Mouse (Mus musculus): ENCODE results near the gene Dph2. TPM values are rescaled to one million over a fixed set of nuclear protein-coding genes. Genes with fewer than 3 reads are reported as not detected.

Dph2 gene
- polyA plus RNA-seq, 1 experiment from 2014 or later, result 17.9 TPM

GRCm38 (mm10) chr4:117852152-117852868, 39.5 kb downstream of the Dph2 start:
- no peaks in the 10 kb centered on the region; the same call in 1 of the 2 replicates for H3K27me3 ChIP-seq (ENCODE audit: control insufficient read depth, insufficient read depth, low read depth, low read length)
- peak; percentile 10; the same call in 1 of the 2 replicates for ATAC-seq (ENCODE audit: low read depth)
- H3K27ac ChIP-seq (ENCODE audit: low read length), result no peak overlapping the region
- no peak overlapping the region for H3K9ac ChIP-seq (ENCODE audit: low read length)
- WGBS, result 65% methylated on average over 10 of the region's 10 CpGs
- H3K4me2 ChIP-seq (ENCODE audit: low read depth, low read length), result no peak overlapping the region
- peaks cover 10% of the 10 kb centered on the region; the same call in 1 of the 2 replicates for H3K4me1 ChIP-seq (replicated peaks; ENCODE audit: control insufficient read depth, insufficient read depth, low read length)
- no peaks in the 10 kb centered on the region for H3K9me3 ChIP-seq (ENCODE audit: control insufficient read depth, low read length)
- H3K4me3 ChIP-seq (ENCODE audit: low read length), result no peak overlapping the region
- no peaks in the 10 kb centered on the region for H3K36me3 ChIP-seq (ENCODE audit: control insufficient read depth, insufficient read depth, low read length)

GRCm38 (mm10) chr4:117850871-117851270, 41.0 kb downstream of the Dph2 start:
- no peak for ATAC-seq (ENCODE audit: low read depth)
- no peak overlapping the region for H3K9ac ChIP-seq (ENCODE audit: low read length)
- H3K27ac ChIP-seq (ENCODE audit: low read length), result no peak overlapping the region
- no peaks in the 10 kb centered on the region; the same call in 1 of the 2 replicates for H3K27me3 ChIP-seq (ENCODE audit: control insufficient read depth, insufficient read depth, low read depth, low read length)
- no peaks in the 10 kb centered on the region for H3K9me3 ChIP-seq (ENCODE audit: control insufficient read depth, low read length)
- peaks cover 14% of the 10 kb centered on the region; the same call in 1 of the 2 replicates for H3K4me1 ChIP-seq (replicated peaks; ENCODE audit: control insufficient read depth, insufficient read depth, low read length)
- WGBS, result 75% methylated on average over 7 of the region's 7 CpGs
- H3K4me3 ChIP-seq (ENCODE audit: low read length), result no peak overlapping the region
- H3K4me2 ChIP-seq (ENCODE audit: low read depth, low read length), result no peak overlapping the region
- H3K36me3 ChIP-seq (ENCODE audit: control insufficient read depth, insufficient read depth, low read length), result no peaks in the 10 kb centered on the region

GRCm38 (mm10) chr4:117850176-117850575, 41.7 kb downstream of the Dph2 start:
- no peak for ATAC-seq (ENCODE audit: low read depth)
- WGBS, result 85% methylated on average over 7 of the region's 7 CpGs
- Histone ChIP-seq H3K4me1 (replicated peaks; ENCODE audit: control insufficient read depth, insufficient read depth, low read length) (peaks cover 8% of the 10 kb centered on the region; the same call in 1 of the 2 replicates), H3K36me3 (ENCODE audit: control insufficient read depth, insufficient read depth, low read length) (no peaks in the 10 kb centered on the region), H3K9me3 (ENCODE audit: control insufficient read depth, low read length) (no peaks in the 10 kb centered on the region), H3K27ac (ENCODE audit: low read length) (no peak overlapping the region), H3K4me2 (ENCODE audit: low read depth, low read length) (no peak overlapping the region), H3K4me3 (ENCODE audit: low read length) (no peak overlapping the region), H3K27me3 (ENCODE audit: control insufficient read depth, insufficient read depth, low read depth, low read length) (no peaks in the 10 kb centered on the region; the same call in 1 of the 2 replicates), H3K9ac (ENCODE audit: low read length) (no peak overlapping the region)

- WGBS, result 85% methylated on average over 5 of the region's 5 CpGs
- no peak overlapping the region for H3K4me2 ChIP-seq (ENCODE audit: low read depth, low read length)
- no peaks in the 10 kb centered on the region; the same call in 1 of the 2 replicates for H3K27me3 ChIP-seq (ENCODE audit: control insufficient read depth, insufficient read depth, low read depth, low read length)
- H3K9ac ChIP-seq (ENCODE audit: low read length), result no peak overlapping the region
- ATAC-seq (ENCODE audit: low read depth), result no peak
- H3K27ac ChIP-seq (ENCODE audit: low read length), result no peak overlapping the region
- H3K36me3 ChIP-seq (ENCODE audit: control insufficient read depth, insufficient read depth, low read length), result no peaks in the 10 kb centered on the region
- H3K9me3 ChIP-seq (ENCODE audit: control insufficient read depth, low read length), result no peaks in the 10 kb centered on the region
- H3K4me3 ChIP-seq (ENCODE audit: low read length), result no peak overlapping the region
- peaks cover 8% of the 10 kb centered on the region; the same call in 1 of the 2 replicates for H3K4me1 ChIP-seq (replicated peaks; ENCODE audit: control insufficient read depth, insufficient read depth, low read length)
These were observed 42.3 kb downstream of the Dph2 start for GRCm38 (mm10) chr4:117849506-117849905.

- ATAC-seq (ENCODE audit: low read depth), result no peak
- H3K9ac ChIP-seq (ENCODE audit: low read length), result no peak overlapping the region
- H3K9me3 ChIP-seq (ENCODE audit: control insufficient read depth, low read length), result no peaks in the 10 kb centered on the region
- no peaks in the 10 kb centered on the region for H3K36me3 ChIP-seq (ENCODE audit: control insufficient read depth, insufficient read depth, low read length)
- no peaks in the 10 kb centered on the region; the same call in 1 of the 2 replicates for H3K27me3 ChIP-seq (ENCODE audit: control insufficient read depth, insufficient read depth, low read depth, low read length)
- H3K4me3 ChIP-seq (ENCODE audit: low read length), result no peak overlapping the region
- H3K4me1 ChIP-seq (replicated peaks; ENCODE audit: control insufficient read depth, insufficient read depth, low read length), result peaks cover 8% of the 10 kb centered on the region; the same call in 1 of the 2 replicates
- no peak overlapping the region for H3K4me2 ChIP-seq (ENCODE audit: low read depth, low read length)
- WGBS, result 57% methylated on average over 17 of the region's 17 CpGs
- H3K27ac ChIP-seq (ENCODE audit: low read length), result no peak overlapping the region
These were observed 42.8 kb downstream of the Dph2 start for GRCm38 (mm10) chr4:117849063-117849462.

- no peaks in the 10 kb centered on the region for H3K36me3 ChIP-seq (ENCODE audit: control insufficient read depth, insufficient read depth, low read length)
These were observed 44.8 kb downstream of the Dph2 start for GRCm38 (mm10) chr4:117847011-117847410.

GRCm38 (mm10) chr4:117846261-117846660, 45.6 kb downstream of the Dph2 start:
- Histone ChIP-seq H3K4me1 (replicated peaks; ENCODE audit: control insufficient read depth, insufficient read depth, low read length) (peaks cover 5% of the 10 kb centered on the region; the same call in 1 of the 2 replicates), H3K9ac (ENCODE audit: low read length) (no peak overlapping the region), H3K27me3 (ENCODE audit: control insufficient read depth, insufficient read depth, low read depth, low read length) (no peaks in the 10 kb centered on the region), H3K4me3 (ENCODE audit: low read length) (no peak overlapping the region), H3K36me3 (ENCODE audit: control insufficient read depth, insufficient read depth, low read length) (no peaks in the 10 kb centered on the region), H3K4me2 (ENCODE audit: low read depth, low read length) (no peak overlapping the region), H3K9me3 (ENCODE audit: control insufficient read depth, low read length) (no peaks in the 10 kb centered on the region), H3K27ac (ENCODE audit: low read length) (no peak overlapping the region)
- ATAC-seq (ENCODE audit: low read depth), result no peak
- 94% methylated on average over 4 of the region's 4 CpGs for WGBS

More at GRCm38 (mm10) chr4:117847011-117847410, 44.8 kb downstream of the Dph2 start:
- H3K27ac ChIP-seq (ENCODE audit: low read length), result peak overlapping the region; percentile 30; the same call in 1 of the 2 replicates
- H3K4me3 ChIP-seq (ENCODE audit: low read length), result no peak overlapping the region
- H3K9ac ChIP-seq (ENCODE audit: low read length), result peak overlapping the region; percentile 11; the same call in 1 of the 2 replicates
- peak; percentile 73 for ATAC-seq (ENCODE audit: low read depth)
- no peaks in the 10 kb centered on the region for H3K27me3 ChIP-seq (ENCODE audit: control insufficient read depth, insufficient read depth, low read depth, low read length)
- H3K9me3 ChIP-seq (ENCODE audit: control insufficient read depth, low read length), result no peaks in the 10 kb centered on the region
- no peak overlapping the region for H3K4me2 ChIP-seq (ENCODE audit: low read depth, low read length)
- 48% methylated on average over 2 of the region's 2 CpGs for WGBS
- peaks cover 5% of the 10 kb centered on the region; the same call in 1 of the 2 replicates for H3K4me1 ChIP-seq (replicated peaks; ENCODE audit: control insufficient read depth, insufficient read depth, low read length)

GRCm38 (mm10) chr4:117845316-117845715, 46.5 kb downstream of the Dph2 start:
- Histone ChIP-seq H3K9me3 (ENCODE audit: control insufficient read depth, low read length) (no peaks in the 10 kb centered on the region), H3K4me2 (ENCODE audit: low read depth, low read length) (no peak overlapping the region), H3K9ac (ENCODE audit: low read length) (no peak overlapping the region), H3K36me3 (ENCODE audit: control insufficient read depth, insufficient read depth, low read length) (no peaks in the 10 kb centered on the region), H3K27me3 (ENCODE audit: control insufficient read depth, insufficient read depth, low read depth, low read length) (no peaks in the 10 kb centered on the region), H3K4me1 (replicated peaks; ENCODE audit: control insufficient read depth, insufficient read depth, low read length) (peaks cover 5% of the 10 kb centered on the region; the same call in 1 of the 2 replicates), H3K4me3 (ENCODE audit: low read length) (no peak overlapping the region), H3K27ac (ENCODE audit: low read length) (no peak overlapping the region)
- no peak for ATAC-seq (ENCODE audit: low read depth)
- 80% methylated on average over 11 of the region's 11 CpGs for WGBS

GRCm38 (mm10) chr4:117844467-117844866, 47.4 kb downstream of the Dph2 start:
- no peak overlapping the region for H3K4me3 ChIP-seq (ENCODE audit: low read length)
- H3K4me1 ChIP-seq (replicated peaks; ENCODE audit: control insufficient read depth, insufficient read depth, low read length), result peaks cover 5% of the 10 kb centered on the region; the same call in 1 of the 2 replicates
- no peak overlapping the region for H3K27ac ChIP-seq (ENCODE audit: low read length)
- no peaks in the 10 kb centered on the region for H3K36me3 ChIP-seq (ENCODE audit: control insufficient read depth, insufficient read depth, low read length)
- no peaks in the 10 kb centered on the region for H3K27me3 ChIP-seq (ENCODE audit: control insufficient read depth, insufficient read depth, low read depth, low read length)
- no peak overlapping the region for H3K9ac ChIP-seq (ENCODE audit: low read length)
- 78% methylated on average over 5 of the region's 5 CpGs for WGBS
- H3K4me2 ChIP-seq (ENCODE audit: low read depth, low read length), result no peak overlapping the region
- ATAC-seq (ENCODE audit: low read depth), result no peak
- H3K9me3 ChIP-seq (ENCODE audit: control insufficient read depth, low read length), result no peaks in the 10 kb centered on the region
